Mouse (Mus musculus) brain, embryonic 14.5 days (tissue): ENCODE results near the gene Ptpn14.

Experiments used
- CTCF ChIP-seq: fragments of 200-500 bp; IDR thresholded peaks from 2 replicates; pipeline ENCODE4 v1.5.1; 2012; ENCODE audit warnings: inconsistent platforms, mild to moderate bottlenecking, moderate library complexity, borderline replicate concordance; ENCODE audit not compliant: insufficient read depth, insufficient read length; ENCODE audit errors: extremely low read depth
- POLR2A ChIP-seq: fragments of 200-500 bp; IDR thresholded peaks from 2 replicates; pipeline ENCODE4 v1.6.1; 2012; ENCODE audit warnings: mild to moderate bottlenecking, inconsistent platforms, borderline replicate concordance; ENCODE audit not compliant: poor library complexity, insufficient read depth, insufficient read length, severe bottlenecking; ENCODE audit errors: extremely low read depth

- TF ChIP-seq CTCF (no peak), POLR2A (no peak)
Measured at GRCm38 (mm10) chr1:189791534-189792217, 63.6 kb downstream of the Ptpn14 start.
